In the genomic region with DNA sequence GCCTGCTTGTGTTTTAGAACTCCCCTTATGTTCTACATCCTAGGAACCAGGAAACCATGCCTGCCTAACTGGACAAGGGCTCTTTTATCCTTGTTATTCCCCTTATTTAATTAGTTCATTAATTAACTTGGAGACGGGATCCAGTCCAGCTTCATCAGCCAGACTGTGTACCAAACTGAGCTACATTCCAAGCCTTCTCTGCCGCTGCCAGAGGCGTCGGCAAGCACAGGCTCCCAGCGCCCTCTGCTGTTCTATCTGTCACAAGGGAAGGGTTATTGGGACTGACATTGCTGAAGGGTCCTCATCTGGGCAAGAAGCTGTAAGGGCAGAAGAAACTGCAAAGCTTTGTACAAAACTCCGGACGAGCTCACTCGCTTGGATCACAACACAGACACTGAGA, we compare ENCODE assay signal across 8 mouse cellular contexts. TPM values are rescaled to one million over a fixed set of nuclear protein-coding genes. Genes with fewer than 3 reads are reported as not detected.
DNase-seq lines count a peak whose midpoint lies in the region; ATAC-seq and TF ChIP-seq lines count a peak whose summit lies in the region.

No protein-coding gene starts in this region.

- H3K9ac ChIP-seq in limb, embryonic 11.5 days (ENCODE audit: low read length): no peak overlapping the region

- peak; percentile 94 for ATAC-seq in common myeloid progenitor, adult 5-6 weeks (replicated peaks; ENCODE audit: low read depth, poor library complexity, severe bottlenecking)
- ATAC-seq in limb, embryonic 11.5 days (ENCODE audit: insufficient number of reproducible peaks, low FRiP score, low TSS enrichment, low read depth): no peak

- H3K4me2 ChIP-seq in limb, embryonic 11.5 days (ENCODE audit: low read depth, severe bottlenecking): no peak overlapping the region

- no peak overlapping the region; the same call in 1 of the 2 replicates for H3K27ac ChIP-seq in kidney, adult 2 months (ENCODE audit: insufficient read depth, low read depth, low read length)
- no peak overlapping the region for H3K27ac ChIP-seq in limb, embryonic 11.5 days (replicated peaks; ENCODE audit: low read depth, low read length)

- TF ChIP-seq POLR2A in kidney, adult 2 months (IDR thresholded peaks at IDR 0.05; ENCODE audit: low read depth, low read length): no peak

- WGBS in kidney, adult 2 months: under 1% methylated on average over 8 of the region's 8 CpGs
- 10% methylated on average over 8 of the region's 8 CpGs for WGBS in limb, embryonic 11.5 days

- peaks cover 6% of the 10 kb centered on the region for H3K4me1 ChIP-seq in kidney, adult 2 months (ENCODE audit: control insufficient read depth, insufficient read depth, low read length)
- H3K4me1 ChIP-seq in limb, embryonic 11.5 days (ENCODE audit: control insufficient read depth, insufficient read depth, low read length): no peaks in the 10 kb centered on the region

- DNase-seq in B cell, adult 2 months: peak; percentile 50
- peak; percentile 72 for DNase-seq in R1 (ENCODE audit: low read depth, low spot score)
- DNase-seq in gastrocnemius, postnatal 14 days: peak; percentile 75
- DNase-seq in kidney, adult 2 months: peak; percentile 92
- DNase-seq in limb, embryonic 11.5 days (ENCODE audit: low spot score): peak; percentile 82
- DNase-seq in ovary, postnatal 36 days (ENCODE audit: low spot score): peak; percentile 66
- DNase-seq in thymus, postnatal 36 days: peak; percentile 59 to 60

- no peaks in the 10 kb centered on the region for H3K27me3 ChIP-seq in kidney, adult 2 months (replicated peaks; ENCODE audit: control insufficient read depth, insufficient read depth, low read length)
- no peaks in the 10 kb centered on the region for H3K27me3 ChIP-seq in limb, embryonic 11.5 days (ENCODE audit: control insufficient read depth, insufficient read depth, low read length)

- H3K36me3 ChIP-seq in kidney, adult 2 months (ENCODE audit: control insufficient read depth, insufficient read depth, low read length): no peaks in the 10 kb centered on the region
- H3K36me3 ChIP-seq in limb, embryonic 11.5 days (ENCODE audit: control insufficient read depth, insufficient read depth, low read length): no peaks in the 10 kb centered on the region

- TF ChIP-seq CTCF in kidney, adult 2 months (conservative IDR thresholded peaks at IDR 0.05; ENCODE audit: insufficient read depth, insufficient read length, low read depth, low read length): peak; percentile 98

- H3K4me3 ChIP-seq in kidney, adult 2 months (ENCODE audit: insufficient read depth, low read depth, low read length): no peak overlapping the region
- H3K4me3 ChIP-seq in limb, embryonic 11.5 days (ENCODE audit: low read depth, low read length): no peak overlapping the region

- no peaks in the 10 kb centered on the region for H3K9me3 ChIP-seq in limb, embryonic 11.5 days (ENCODE audit: control insufficient read depth, low read length)

- intact Hi-C loops in gastrocnemius, postnatal 14 days (cut with DNase I; ENCODE audit: low total_unique reads): loop anchor here (2.0 to 10.0 kb wide), 2 partner anchors 72 to 180 kb away; no protein-coding TSS in a partner anchor

RNA-seq across cellular contexts. Expression of a gene that starts 22.3 kb away (rescaled TPM):
- total RNA-seq in common myeloid progenitor, adult 5-6 weeks (2017): 51.6 and 69.0 TPM in 2 replicates
- 10 to 100 TPM; 16.4 to 17.4 TPM for total RNA-seq in gastrocnemius, postnatal 14 days (2021)
- 26.3 and 29.2 TPM in 2 replicates for polyA plus RNA-seq in kidney, adult 2 months (2012; rRNA removed)
- 89.0 and 91.6 TPM in 2 replicates for polyA plus RNA-seq in limb, embryonic 11.5 days (2014; fragmentation: Nextera tagmentation; extraction: Ambion mirVana)

RNA-seq across cellular contexts. Expression of a gene that starts 27.7 kb away (rescaled TPM):
- not detected in 2 replicates for total RNA-seq in common myeloid progenitor, adult 5-6 weeks (2017)
- not detected for total RNA-seq in gastrocnemius, postnatal 14 days (2021)
- 322 and 349 TPM in 2 replicates for polyA plus RNA-seq in kidney, adult 2 months (2012; rRNA removed)
- not detected in 2 replicates for polyA plus RNA-seq in limb, embryonic 11.5 days (2014; fragmentation: Nextera tagmentation; extraction: Ambion mirVana)

RNA-seq across cellular contexts. Expression of a gene that starts 29.5 kb away (rescaled TPM):
- total RNA-seq in common myeloid progenitor, adult 5-6 weeks (2017): 1.1 and 17.0 TPM in 2 replicates
- 1 to 10 TPM; 3.2 to 4.1 TPM for total RNA-seq in gastrocnemius, postnatal 14 days (2021)
- 0.92 and 1.6 TPM in 2 replicates for polyA plus RNA-seq in kidney, adult 2 months (2012; rRNA removed)
- polyA plus RNA-seq in limb, embryonic 11.5 days (2014; fragmentation: Nextera tagmentation; extraction: Ambion mirVana): 10.4 and 11.5 TPM in 2 replicates

RNA-seq across cellular contexts. Expression of a gene that starts 29.8 kb away (rescaled TPM):
- total RNA-seq in common myeloid progenitor, adult 5-6 weeks (2017): 3.1 and 5.4 TPM in 2 replicates
- 1 to 10 TPM; 6.4 to 7.2 TPM for total RNA-seq in gastrocnemius, postnatal 14 days (2021)
- 24.7 and 27.6 TPM in 2 replicates for polyA plus RNA-seq in kidney, adult 2 months (2012; rRNA removed)
- 13.3 and 14.4 TPM in 2 replicates for polyA plus RNA-seq in limb, embryonic 11.5 days (2014; fragmentation: Nextera tagmentation; extraction: Ambion mirVana)

RNA-seq across cellular contexts. Expression of a gene that starts 30.0 kb away (rescaled TPM):
- total RNA-seq in common myeloid progenitor, adult 5-6 weeks (2017): not detected in 2 replicates
- total RNA-seq in gastrocnemius, postnatal 14 days (2021): 100 to 1,000 TPM; 101 to 102 TPM
- polyA plus RNA-seq in kidney, adult 2 months (2012; rRNA removed): 4.6 and 6.0 TPM in 2 replicates
- 4.3 and 4.5 TPM in 2 replicates for polyA plus RNA-seq in limb, embryonic 11.5 days (2014; fragmentation: Nextera tagmentation; extraction: Ambion mirVana)
